Mouse (Mus musculus) lung, adult 2 months (tissue): Measurements from ENCODE around the gene Hspbp1.

ENCODE experiments used
- CTCF ChIP-seq: fragments of 200-500 bp; IDR thresholded peaks from 2 replicates; pipeline ENCODE4 v1.5.1; 2011; ENCODE audit warnings: mild to moderate bottlenecking, low read length, control low read depth; ENCODE audit not compliant: insufficient read depth
- POLR2A ChIP-seq: fragments of 200-500 bp; IDR thresholded peaks from 2 replicates; pipeline ENCODE4 v1.6.1; 2011; ENCODE audit warnings: low read depth, mild to moderate bottlenecking, control low read depth, low read length, borderline replicate concordance; ENCODE audit errors: extremely low read depth

- TF ChIP-seq CTCF (no peak), POLR2A (no peak)
Measured at GRCm38 (mm10) chr7:4625928-4626327, 58.9 kb downstream of the Hspbp1 start.
